Mouse (Mus musculus) urinary bladder, postnatal 10 days (tissue): ENCODE data around the gene Gsg1.

Source experiments
- DNase-seq: peaks from one replicate; pipeline ENCODE4 v3.0.0; 2022; ENCODE audit warnings: low spot score

The Gsg1 gene

GRCm38 (mm10) chr6:135254153-135254552 is at the start of gene Gsg1:
TSS of gene Gsg1 (minus strand) at chr6:135254351.
- no peak for DNase-seq

GRCm38 (mm10) chr6:135302421-135303125 is 48.4 kb upstream of the Gsg1 start:
- DNase-seq = no peak

GRCm38 (mm10) chr6:135300469-135300868 is 46.3 kb upstream of the Gsg1 start:
- no peak for DNase-seq

DNA sequence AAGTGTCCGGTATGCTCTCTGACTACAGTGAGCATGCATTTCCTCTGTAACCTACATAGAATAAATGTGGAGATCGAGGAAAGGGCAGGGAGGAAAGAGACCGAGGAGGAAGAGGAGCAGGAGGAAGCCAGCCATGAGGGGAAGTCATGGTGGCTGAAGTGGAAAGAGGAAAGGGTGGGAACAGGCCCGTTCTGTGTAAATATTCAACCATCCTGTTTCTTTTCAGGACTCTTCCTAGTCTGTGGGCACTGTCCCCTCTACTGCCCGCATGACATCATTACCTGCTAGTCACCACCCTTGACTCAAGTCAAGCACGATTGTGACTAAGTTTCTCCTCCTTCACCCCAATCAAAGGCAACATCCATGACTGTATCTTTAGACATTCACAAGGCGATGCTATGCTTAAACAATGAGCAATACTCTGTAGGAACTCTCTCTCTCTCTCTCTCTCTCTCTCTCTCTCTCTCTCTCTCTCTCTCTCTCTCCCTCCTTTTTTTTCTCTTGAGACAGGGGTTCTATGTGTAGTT is 44.9 kb upstream of the Gsg1 start:
- DNase-seq = no peak

GRCm38 (mm10) chr6:135297570-135297969 is 43.4 kb upstream of the Gsg1 start:
- DNase-seq = no peak

DNA sequence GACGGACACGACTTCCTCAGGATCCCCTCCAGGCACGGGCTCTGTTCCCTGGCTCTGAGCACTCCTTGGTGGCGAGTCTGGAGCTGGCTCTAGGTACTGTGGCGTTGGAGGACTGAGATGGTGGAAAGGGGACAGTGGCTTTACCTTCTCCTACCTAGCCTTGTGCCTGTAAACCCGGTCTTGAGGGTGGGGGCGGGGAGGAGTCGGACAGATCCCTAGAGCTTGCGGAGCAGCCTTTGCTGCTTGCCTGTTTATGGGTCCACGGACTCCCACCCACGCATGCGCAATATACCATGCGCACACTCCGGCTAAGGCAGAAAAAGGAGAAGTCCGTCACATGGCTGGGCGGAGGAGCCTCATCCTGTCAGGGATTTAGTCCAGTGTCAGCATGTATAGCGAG is 42.1 kb upstream of the Gsg1 start:
- no peak for DNase-seq

DNA sequence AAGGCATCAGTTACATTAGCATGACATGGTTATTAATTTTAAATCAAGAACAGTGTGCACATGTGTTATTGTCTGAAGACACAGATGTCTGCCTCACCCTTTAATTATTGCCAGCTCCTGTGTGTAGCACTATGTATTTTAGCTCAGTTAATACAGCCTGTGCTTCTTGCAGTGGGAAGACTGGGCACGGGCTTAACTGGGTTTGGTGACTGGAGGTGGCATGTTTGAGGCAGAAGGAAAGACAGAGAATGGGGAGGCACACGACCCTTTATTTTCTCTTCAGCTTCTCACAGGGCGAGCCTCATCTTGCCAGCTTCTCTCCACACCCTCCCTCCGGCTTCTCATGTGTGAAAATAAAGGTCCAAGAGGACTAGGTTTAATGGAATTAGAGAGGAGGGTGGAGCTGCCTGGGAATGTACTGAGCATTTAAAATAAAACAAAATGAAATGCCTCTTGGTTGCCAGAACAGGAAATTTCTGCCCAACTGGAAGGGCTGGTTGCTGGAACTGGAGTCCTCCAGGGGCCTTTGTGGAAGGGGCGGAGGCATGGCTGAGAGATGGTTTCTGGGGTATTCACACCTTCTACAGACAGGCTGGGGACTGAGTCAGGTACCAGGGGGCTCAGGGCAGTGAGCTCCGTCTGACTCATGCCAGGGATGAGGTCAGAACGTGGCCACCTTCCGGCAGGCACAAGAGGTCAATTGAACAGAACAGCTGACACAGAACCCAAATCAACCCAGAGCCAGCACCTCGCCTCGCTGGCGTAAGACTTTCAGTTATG is 41.1 kb upstream of the Gsg1 start:
- DNase-seq = no peak

GRCm38 (mm10) chr6:135294150-135294549 is 40.0 kb upstream of the Gsg1 start:
- no peak for DNase-seq

DNA sequence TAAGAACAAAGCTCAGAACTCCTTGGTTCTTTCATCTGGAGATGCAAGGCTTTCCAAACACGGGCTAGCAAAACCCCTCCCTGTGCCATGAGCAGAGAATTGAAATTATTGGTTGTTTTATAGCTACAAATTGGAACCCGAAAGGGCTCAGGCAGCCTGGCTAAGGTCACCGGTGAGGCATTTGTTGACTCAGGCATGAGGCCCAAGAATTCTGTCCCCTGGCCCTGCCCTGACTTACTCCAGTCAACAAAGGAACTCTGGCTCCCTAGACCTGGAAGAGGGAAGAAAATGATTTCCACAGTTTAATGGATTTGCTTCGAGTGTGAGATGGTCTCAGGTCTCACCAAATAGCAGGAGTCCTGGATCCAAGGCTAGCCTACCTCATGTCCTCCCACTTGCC is 38.2 kb upstream of the Gsg1 start:
- no peak for DNase-seq

GRCm38 (mm10) chr6:135279856-135280255 is 25.7 kb upstream of the Gsg1 start:
- no peak for DNase-seq

GRCm38 (mm10) chr6:135279286-135279685 is 25.1 kb upstream of the Gsg1 start:
- no peak for DNase-seq

- DNase-seq = no peak
Observed at GRCm38 (mm10) chr6:135278302-135278701, 24.2 kb upstream of the Gsg1 start.

DNA sequence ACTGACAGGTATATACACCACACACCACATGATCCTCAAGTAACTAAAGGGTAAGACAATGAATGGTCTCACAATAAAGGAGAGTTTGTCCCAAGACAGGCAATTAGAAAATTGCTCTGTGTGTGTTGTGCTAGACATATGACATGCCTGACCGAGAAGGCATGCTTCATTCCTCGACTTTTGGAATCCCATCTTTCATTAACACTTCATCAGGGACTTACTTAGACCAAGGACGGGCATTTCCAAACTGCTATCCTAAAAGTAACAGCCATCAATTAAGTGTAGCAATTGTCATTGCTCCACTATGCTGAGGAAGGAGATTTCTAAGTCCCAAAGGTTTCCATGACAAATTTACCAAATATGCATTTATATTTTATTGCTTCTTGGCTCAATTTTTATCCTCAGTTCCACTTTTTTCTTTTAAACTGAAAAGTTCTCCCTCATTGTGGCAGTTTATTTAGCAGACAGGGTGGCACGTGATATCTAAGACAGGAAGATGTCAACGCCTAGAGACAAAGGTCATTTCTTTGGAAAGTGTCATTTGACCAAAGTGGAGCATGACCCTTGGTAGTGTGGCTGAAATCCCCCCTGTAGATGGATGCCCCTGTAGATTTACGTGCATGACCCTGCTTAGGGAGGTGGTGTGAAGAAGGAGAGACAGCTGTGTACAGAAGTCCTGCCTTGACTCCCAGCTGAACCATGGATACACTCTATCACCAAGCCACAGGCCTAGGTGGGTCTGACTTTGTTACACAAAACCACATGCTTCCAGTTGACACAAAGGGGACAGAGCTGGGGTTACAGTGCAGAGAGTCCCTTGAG is 22.5 kb upstream of the Gsg1 start:
- no peak for DNase-seq

DNA sequence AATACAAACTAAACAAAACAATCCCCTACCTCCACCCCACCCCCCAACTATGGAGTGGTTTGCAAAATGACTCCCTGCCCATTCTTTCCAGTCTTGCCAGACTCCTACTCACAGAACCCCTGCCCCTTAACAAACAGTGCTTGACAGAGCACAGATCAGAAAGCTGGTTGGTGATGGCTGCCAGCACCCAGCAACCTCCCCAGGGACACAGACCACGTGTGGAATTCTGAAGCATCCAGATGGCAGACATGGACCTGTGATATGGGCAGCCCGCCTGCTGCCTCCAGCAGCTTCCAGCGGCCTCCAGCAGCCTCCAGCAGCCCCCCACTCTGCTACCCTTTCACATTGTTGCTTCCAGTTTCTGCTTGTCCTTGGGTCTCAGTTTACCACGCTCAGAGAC is 21.1 kb upstream of the Gsg1 start:
- DNase-seq = no peak

DNA sequence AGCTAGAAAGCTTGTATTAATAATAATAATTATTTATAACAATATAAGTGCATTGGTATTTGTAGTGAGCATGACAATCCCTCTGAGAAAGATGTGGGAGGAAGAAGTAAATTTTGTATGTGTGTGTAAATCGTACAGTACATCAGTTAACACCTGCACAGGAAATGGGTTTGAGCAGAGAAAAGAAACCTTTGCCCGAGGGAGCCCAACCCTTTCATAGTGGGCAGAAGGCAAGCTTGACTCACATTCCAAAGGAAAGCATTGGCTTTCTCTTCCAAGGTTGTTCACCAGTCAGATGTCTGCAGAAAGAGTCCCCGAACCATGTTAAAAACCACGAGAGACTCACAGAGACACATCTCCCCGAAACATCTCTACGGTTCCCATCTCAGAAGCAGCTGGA is 18.9 kb upstream of the Gsg1 start:
- DNase-seq = no peak

DNA sequence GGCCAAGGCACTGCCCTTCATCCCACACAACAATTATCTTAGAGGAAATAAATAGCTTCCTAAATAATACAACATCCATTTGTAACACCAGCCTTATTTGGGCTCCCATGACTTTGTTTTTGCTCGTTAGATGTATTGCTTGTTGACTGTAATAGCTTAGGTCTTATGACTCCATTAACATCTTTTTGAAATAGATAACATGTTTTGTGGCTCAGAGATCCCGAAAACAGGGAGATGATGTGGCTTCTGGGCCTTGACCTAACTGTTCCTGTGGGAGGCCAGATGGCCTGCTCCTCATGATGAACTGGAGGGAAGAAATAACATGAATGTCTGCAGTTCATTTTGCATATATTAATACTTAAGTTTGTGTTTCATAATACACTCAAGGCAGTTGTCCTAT is 17.6 kb upstream of the Gsg1 start:
- DNase-seq = no peak

- no peak for DNase-seq
Observed at GRCm38 (mm10) chr6:135269626-135270025, 15.5 kb upstream of the Gsg1 start.

DNA sequence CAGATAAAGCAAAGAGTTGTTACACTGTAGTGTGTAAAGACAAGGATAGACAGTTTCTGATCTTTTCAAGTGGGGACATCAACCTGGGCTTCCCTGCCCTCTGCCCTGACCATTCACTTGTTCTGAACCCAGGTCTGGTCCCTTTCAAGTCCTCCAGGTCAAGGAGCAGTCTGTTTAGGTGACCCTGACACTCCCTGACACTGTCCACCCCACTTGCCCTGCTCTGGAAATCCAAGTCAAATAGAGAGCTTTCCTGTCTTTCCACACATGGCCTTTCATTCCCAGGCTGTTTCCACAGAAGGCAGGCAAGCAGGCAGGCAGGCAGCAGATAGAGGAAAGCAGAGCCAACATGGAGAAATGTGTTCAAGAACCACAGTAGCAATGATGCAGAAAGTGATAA is 14.2 kb upstream of the Gsg1 start:
- DNase-seq = no peak

- DNase-seq = no peak
Observed at GRCm38 (mm10) chr6:135267221-135267620, 13.1 kb upstream of the Gsg1 start.

GRCm38 (mm10) chr6:135266056-135266455 is 11.9 kb upstream of the Gsg1 start:
- no peak for DNase-seq

DNA sequence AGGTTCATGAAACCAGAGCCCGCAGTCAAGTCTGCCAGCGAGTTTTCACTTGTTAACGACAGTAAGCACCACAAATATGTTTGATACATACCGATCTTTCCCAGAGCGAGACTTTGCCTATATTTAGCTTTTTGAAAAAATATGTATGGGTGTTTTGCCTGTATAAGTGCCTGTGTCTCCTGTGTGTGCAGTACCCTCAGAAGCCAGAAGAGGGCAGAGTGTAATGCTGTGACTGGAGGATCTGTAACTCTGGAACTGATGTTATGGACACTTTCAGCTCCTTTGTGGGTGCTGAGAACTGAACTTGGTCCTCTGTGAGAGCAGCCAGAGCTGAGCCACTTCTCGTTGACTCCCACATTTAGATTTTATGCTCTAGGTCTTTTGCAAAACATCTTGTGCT is 10.0 kb upstream of the Gsg1 start:
- DNase-seq = no peak

- no peak for DNase-seq
Observed at GRCm38 (mm10) chr6:135262565-135262964, 8.4 kb upstream of the Gsg1 start.

- DNase-seq = no peak
Observed at GRCm38 (mm10) chr6:135261124-135261523, 7.0 kb upstream of the Gsg1 start.
